Mouse (Mus musculus): Measurements from ENCODE around the gene Atp5j2. TPM values are rescaled to one million over a fixed set of nuclear protein-coding genes. Genes with fewer than 3 reads are reported as not detected.

Gene Atp5j2
- polyA plus RNA-seq, 1 experiment from 2014 or later: 568 TPM

Other genes starting within 250 kb of the Atp5j2 start
- gene Smurf1, start 226.2 kb downstream of the Atp5j2 start, polyA plus RNA-seq (2014; fragmentation: Nextera tagmentation; extraction: Ambion mirVana): 20.1 and 22.4 TPM in 2 replicates
- not detected in 2 replicates for gene Gm4871, start 159.3 kb downstream of the Atp5j2 start, polyA plus RNA-seq (2014; fragmentation: Nextera tagmentation; extraction: Ambion mirVana)
- not detected in 2 replicates for gene 1700018F24Rik, start 149.1 kb downstream of the Atp5j2 start, polyA plus RNA-seq (2014; fragmentation: Nextera tagmentation; extraction: Ambion mirVana)
- 148 and 152 TPM in 2 replicates for gene Arpc1a, start 108.2 kb downstream of the Atp5j2 start, polyA plus RNA-seq (2014; fragmentation: Nextera tagmentation; extraction: Ambion mirVana)
- gene Kpna7, start 108.0 kb downstream of the Atp5j2 start, polyA plus RNA-seq (2014; fragmentation: Nextera tagmentation; extraction: Ambion mirVana): 0.13 and 0.14 TPM in 2 replicates
- 90.5 and 101 TPM in 2 replicates for gene Arpc1b, start 77.8 kb downstream of the Atp5j2 start, polyA plus RNA-seq (2014; fragmentation: Nextera tagmentation; extraction: Ambion mirVana)
- 140 and 151 TPM in 2 replicates for gene Pdap1, start 51.8 kb downstream of the Atp5j2 start, polyA plus RNA-seq (2014; fragmentation: Nextera tagmentation; extraction: Ambion mirVana)
- gene Bud31, start 51.7 kb downstream of the Atp5j2 start, polyA plus RNA-seq (2014; fragmentation: Nextera tagmentation; extraction: Ambion mirVana): 286 and 287 TPM in 2 replicates
- 15.1 TPM in 2 replicates for gene Ptcd1, start 25.0 kb downstream of the Atp5j2 start, polyA plus RNA-seq (2014; fragmentation: Nextera tagmentation; extraction: Ambion mirVana)
- gene Cpsf4, start 24.8 kb downstream of the Atp5j2 start, polyA plus RNA-seq (2014; fragmentation: Nextera tagmentation; extraction: Ambion mirVana): 39.8 and 40.6 TPM in 2 replicates
- gene Zkscan14, start 9.8 kb upstream of the Atp5j2 start, polyA plus RNA-seq (2014; fragmentation: Nextera tagmentation; extraction: Ambion mirVana): 5.9 and 8.4 TPM in 2 replicates
- 21.2 and 23.6 TPM in 2 replicates for gene Zkscan5, start 12.5 kb upstream of the Atp5j2 start, polyA plus RNA-seq (2014; fragmentation: Nextera tagmentation; extraction: Ambion mirVana)
- 34.4 and 37.8 TPM in 2 replicates for gene Zfp655, start 39.7 kb upstream of the Atp5j2 start, polyA plus RNA-seq (2014; fragmentation: Nextera tagmentation; extraction: Ambion mirVana)
- 0.40 and 0.94 TPM in 2 replicates for gene Zscan25, start 88.4 kb upstream of the Atp5j2 start, polyA plus RNA-seq (2014; fragmentation: Nextera tagmentation; extraction: Ambion mirVana)
- not detected in 2 replicates for gene Cyp3a57, start 153.2 kb upstream of the Atp5j2 start, polyA plus RNA-seq (2014; fragmentation: Nextera tagmentation; extraction: Ambion mirVana)